Mouse (Mus musculus) kidney, adult 18-20 months (tissue): ENCODE results near the gene Pck2.

Experiments used
- DNase-seq: peaks from one replicate; pipeline ENCODE4 v3.0.0; 2021

The Pck2 gene

DNA sequence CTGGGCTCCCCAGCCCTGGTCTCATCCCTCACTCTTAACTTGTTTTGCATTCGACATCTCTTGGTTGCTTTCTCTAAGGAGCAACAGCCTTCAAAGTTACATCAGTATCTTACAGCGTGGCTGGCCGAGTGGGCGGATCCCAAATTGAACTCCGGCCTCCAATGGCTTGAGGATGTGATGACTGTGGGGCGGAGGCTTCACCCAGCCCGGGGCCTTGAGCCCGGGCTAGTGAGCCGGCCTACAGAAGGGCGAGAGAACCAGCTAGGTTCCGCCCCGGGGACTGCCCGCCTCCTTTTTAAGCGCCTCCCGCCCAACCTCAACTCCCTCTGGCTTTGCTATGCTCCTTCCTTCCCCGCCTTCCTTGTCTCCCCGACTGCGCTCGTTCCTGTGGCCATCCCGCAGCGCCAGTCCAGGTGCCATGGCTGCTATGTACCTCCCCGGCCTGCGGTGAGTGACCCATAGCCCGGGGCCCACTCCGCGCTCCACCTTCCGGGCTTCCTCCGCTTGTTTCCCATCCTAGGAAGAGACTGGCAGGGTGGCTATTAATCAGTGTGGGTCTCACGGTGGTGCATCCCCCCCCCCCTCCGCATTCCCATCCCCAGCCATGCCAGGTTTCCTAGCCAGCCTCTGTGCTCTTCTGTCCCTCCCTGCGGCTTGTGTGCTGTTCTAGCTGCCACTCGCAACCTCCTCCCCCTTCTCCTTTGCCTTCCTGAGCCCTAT is at the start of gene Pck2:
Gene Pck2 (plus strand): TSS at position 200 of the 720 bp plus-strand sequence.
- DNase-seq: peak; percentile 86

- peak; percentile 70 for DNase-seq
These were observed 49.5 kb upstream of the Pck2 start, which contains the start of gene Carmil3 for GRCm38 (mm10) chr14:55490361-55491201. Gene Carmil3 (plus strand): TSS chr14:55490651.

GRCm38 (mm10) chr14:55491291-55491833 is 48.7 kb upstream of the Pck2 start:
- DNase-seq: peak; percentile 49

- no peak for DNase-seq
These were observed 48.0 kb upstream of the Pck2 start for GRCm38 (mm10) chr14:55492103-55492502.

DNA sequence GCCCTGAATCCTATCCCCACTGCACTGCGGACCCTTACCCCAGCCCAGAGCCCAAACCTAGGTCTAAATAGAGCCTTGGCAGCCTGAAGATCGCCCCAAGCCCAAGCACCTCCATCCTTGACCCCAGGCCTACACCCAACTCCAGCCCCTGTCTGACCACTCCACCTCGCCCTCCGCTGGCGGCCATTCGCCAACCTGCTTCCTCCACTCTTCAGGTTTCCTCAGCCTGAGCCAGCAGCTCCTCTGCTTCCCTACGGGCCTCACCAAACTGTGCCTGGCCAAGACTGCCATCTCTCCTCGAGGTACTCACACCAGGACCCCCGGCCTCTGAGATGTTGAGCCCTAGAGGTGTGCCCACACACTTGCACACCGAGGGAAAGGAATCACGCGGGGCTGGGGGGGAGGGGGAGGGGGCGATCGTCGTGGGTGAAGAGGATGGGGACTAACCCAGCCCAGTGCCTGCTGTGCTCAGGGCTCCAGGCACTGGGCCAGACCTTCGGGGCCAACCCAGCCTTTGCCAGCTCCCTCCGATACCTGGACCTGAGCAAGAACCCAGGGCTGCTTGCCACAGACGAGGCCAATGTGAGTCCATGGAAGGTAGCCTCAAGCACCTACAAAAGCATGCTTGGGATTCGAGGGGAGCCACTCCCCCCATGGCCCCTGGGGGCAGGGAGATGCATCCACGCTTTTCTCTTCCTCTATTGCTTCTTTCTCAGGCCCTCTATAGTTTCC is 44.4 kb upstream of the Pck2 start:
- no peak for DNase-seq

GRCm38 (mm10) chr14:55496761-55497448 is 43.2 kb upstream of the Pck2 start:
- DNase-seq: no peak

GRCm38 (mm10) chr14:55497449-55497821 is 42.6 kb upstream of the Pck2 start:
- peak; percentile 87 for DNase-seq

- no peak for DNase-seq
These were observed 34.5 kb upstream of the Pck2 start for GRCm38 (mm10) chr14:55505612-55506011.

GRCm38 (mm10) chr14:55507801-55508200 is 32.3 kb upstream of the Pck2 start:
- no peak for DNase-seq

GRCm38 (mm10) chr14:55509540-55509939 is 30.5 kb upstream of the Pck2 start:
- no peak for DNase-seq

GRCm38 (mm10) chr14:55510125-55510731 is 29.8 kb upstream of the Pck2 start, which contains the start of gene Cpne6:
Gene Cpne6 (plus strand): TSS chr14:55510445.
- no peak for DNase-seq

- no peak for DNase-seq
These were observed 29.0 kb upstream of the Pck2 start for GRCm38 (mm10) chr14:55511037-55511436.

- no peak for DNase-seq
These were observed 26.1 kb upstream of the Pck2 start for GRCm38 (mm10) chr14:55513927-55514326.

DNA sequence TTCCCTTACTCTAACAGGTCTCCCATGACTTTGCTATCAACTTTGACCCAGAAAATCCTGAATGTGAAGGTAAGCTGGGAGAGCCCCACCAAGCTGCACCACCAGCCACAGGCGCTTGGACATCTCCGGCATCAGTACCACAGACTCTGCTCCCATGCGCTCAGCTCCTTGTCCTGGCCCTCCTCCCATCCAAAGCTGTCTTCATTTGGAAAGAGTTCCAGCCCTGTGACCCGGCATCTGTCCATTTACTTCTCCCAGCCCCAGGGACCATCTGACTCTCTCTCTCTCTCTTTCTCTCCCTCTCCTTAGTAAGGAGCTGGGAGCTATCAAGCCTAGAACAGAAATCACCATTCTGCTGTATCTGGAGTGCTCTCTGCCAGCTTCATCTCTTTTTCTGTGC is 24.2 kb upstream of the Pck2 start:
- DNase-seq: no peak

- DNase-seq: no peak
These were observed 21.2 kb upstream of the Pck2 start for GRCm38 (mm10) chr14:55518897-55519296.

GRCm38 (mm10) chr14:55519604-55520003 is 20.5 kb upstream of the Pck2 start:
- no peak for DNase-seq

DNA sequence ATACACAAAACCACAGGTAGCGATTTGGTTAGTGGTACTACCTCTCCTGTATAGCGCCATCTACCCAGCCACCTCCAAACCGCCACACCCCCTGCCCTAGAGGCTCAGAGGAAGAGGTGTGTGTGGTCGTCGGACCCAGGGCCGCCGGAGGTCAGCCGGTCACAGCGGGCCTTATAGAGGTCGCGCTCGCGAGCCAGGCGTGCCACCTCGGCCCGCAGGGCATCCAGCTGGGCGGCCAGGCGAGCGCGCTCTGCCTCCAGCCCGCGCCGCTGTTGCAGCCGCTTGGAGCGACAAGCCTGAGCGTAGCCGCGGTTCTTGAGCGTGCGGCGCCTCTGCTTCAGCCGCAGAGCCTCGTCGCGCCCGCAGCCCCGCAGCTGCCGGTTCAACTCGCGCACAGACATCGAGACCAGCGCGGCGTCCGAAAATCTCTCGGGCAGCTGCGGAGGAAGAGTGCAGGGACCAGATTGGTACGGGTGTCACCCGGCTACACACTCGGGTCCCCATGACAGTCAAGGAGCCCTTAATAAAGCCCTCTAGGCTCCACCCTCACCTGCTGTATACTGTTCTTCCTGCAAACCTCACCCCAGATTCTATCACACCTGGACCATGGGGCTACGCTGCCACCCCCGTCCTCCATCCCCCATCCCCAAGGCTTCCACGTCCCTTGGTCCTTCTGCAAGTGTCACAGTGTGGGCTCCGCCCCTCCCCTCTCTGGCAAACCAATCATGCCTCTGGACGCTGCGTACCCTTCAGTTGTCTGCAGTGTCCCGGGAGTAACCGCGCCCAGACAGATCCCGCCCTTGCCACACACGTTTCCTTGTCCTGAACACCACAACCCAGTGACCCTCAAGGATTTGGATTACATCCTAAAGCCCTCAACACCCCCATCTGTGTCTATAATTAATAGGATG is 19.4 kb upstream of the Pck2 start:
- peak; percentile 22 for DNase-seq

DNA sequence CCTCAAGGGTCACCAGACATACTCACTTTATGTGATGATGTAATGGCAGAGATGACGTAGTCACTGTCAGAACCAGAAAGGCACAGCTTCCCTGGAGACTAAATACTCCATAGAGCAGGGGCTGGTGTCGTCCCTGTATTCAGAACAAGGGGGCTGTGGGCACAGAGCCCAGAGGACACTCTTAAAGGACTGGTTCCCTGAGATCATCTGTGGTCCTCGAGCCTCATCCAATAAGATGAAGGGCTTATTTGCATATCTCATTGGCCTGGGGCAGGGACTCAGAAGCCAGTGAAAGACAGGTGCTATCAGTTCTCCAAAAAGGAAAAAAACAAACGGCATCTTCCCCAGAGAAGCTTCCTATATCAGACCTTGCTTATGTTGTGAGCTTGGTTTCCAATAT is 16.0 kb upstream of the Pck2 start:
- no peak for DNase-seq

DNA sequence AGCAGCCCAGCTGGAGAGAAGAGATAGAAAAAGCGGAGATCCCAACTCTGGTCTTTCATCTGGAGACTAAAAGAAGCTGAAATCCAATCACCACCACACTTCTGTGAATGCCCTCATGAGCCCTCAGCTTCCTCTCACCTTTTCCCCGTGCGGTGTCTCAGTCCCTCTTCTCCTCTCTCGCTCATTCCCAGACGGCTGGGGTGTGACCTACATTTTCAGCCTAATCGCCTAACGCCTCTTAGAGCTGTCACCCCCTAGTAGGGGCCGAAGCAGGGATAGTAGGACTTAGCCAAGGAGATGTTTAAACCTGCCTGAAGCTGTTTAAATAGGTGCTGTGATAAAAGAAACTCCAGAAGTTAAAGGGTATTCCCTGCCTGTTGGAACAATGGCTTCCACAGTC is 15.3 kb upstream of the Pck2 start, which contains the start of gene Nrl:
Gene Nrl (minus strand): TSS at position 197 of the 400 bp plus-strand sequence.
- no peak for DNase-seq

DNA sequence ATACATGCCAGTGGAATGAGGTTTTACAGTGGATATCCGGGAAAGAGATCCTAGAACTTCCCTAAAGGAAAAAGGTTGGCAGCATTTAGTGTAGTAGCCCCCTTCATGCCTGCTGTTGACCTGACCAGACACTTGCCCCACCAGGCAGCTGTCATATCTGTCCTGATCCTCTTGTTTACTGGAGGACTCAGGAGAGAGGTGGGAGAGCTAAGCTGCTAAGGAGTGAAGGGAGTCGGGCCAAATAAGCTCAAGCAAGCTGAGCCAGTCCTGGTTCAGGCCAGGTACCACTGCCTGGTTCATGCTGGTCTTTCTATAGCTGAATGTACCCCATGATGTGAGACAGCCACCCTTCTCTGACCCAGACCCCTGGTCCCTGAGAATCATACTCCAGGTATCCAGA is 13.4 kb upstream of the Pck2 start:
- DNase-seq: no peak

- DNase-seq: peak; percentile 49
These were observed 12.1 kb upstream of the Pck2 start for GRCm38 (mm10) chr14:55527940-55528339.
